Mouse (Mus musculus) cerebellum, adult 2 months (tissue): Measurements from ENCODE around the gene Znhit2.

Experiments
- CTCF ChIP-seq: fragments of 200-500 bp; IDR thresholded peaks from 2 replicates; pipeline ENCODE4 v1.5.1; 2011; ENCODE audit warnings: low read depth, mild to moderate bottlenecking, control low read depth, low read length, moderate library complexity, borderline replicate concordance; ENCODE audit not compliant: insufficient read depth
- POLR2A ChIP-seq: fragments of 200-500 bp; IDR thresholded peaks from 2 replicates; pipeline ENCODE4 v1.6.1; 2011; ENCODE audit warnings: low read length, control low read depth, borderline replicate concordance; ENCODE audit not compliant: insufficient read depth

GRCm38 (mm10) chr19:6015511-6016315 is 45.3 kb upstream of the Znhit2 start, which contains the start of gene Capn1:
- TF ChIP-seq CTCF (no peak), POLR2A (no peak; the same call in 1 of the 2 replicates)
